Mouse (Mus musculus) hindbrain, embryonic 16.5 days (tissue): ENCODE data around the gene Il21r. TPM values are rescaled to one million over a fixed set of nuclear protein-coding genes. Genes with fewer than 3 reads are reported as not detected.

ENCODE experiments used
- ATAC-seq: fragments of 200-750 bp; cut with Nextera tagmentation; 2 replicates; pipeline ENCODE4 v1.8.0; 2017; ENCODE audit warnings: moderate TSS enrichment, moderate library complexity
- H3K27ac ChIP-seq: fragments of 300-500 bp; sonication (generic); 2 replicates; pipeline ENCODE4 v1.5.1; 2014; ENCODE audit warnings: low read depth, mild to moderate bottlenecking, control low read depth, low read length, moderate library complexity
- H3K27me3 ChIP-seq: fragments of 300-500 bp; sonication (generic); replicated peaks from 2 replicates; pipeline ENCODE4 v1.6.1; 2014; ENCODE audit warnings: low read length; ENCODE audit not compliant: control insufficient read depth, insufficient read depth
- H3K36me3 ChIP-seq: fragments of 300-500 bp; sonication (generic); 2 replicates; pipeline ENCODE4 v1.6.1; 2014; ENCODE audit warnings: mild to moderate bottlenecking, low read length, moderate library complexity, mixed read lengths; ENCODE audit not compliant: control insufficient read depth, insufficient read depth
- H3K4me1 ChIP-seq: fragments of 300-500 bp; sonication (generic); 2 replicates; pipeline ENCODE4 v1.6.1; 2014; ENCODE audit warnings: low read depth, low read length; ENCODE audit not compliant: control insufficient read depth, insufficient read depth
- H3K4me2 ChIP-seq: fragments of 300-500 bp; sonication (generic); 2 replicates; pipeline ENCODE4 v1.6.1; 2014; ENCODE audit warnings: mild to moderate bottlenecking, low read length, control low read depth, moderate library complexity
- H3K4me3 ChIP-seq: fragments of 300-500 bp; sonication (generic); 2 replicates; pipeline ENCODE4 v1.5.1; 2014; ENCODE audit warnings: mild to moderate bottlenecking, low read length, control low read depth, moderate library complexity
- H3K9ac ChIP-seq: fragments of 300-500 bp; sonication (generic); 2 replicates; pipeline ENCODE4 v1.6.1; 2014; ENCODE audit warnings: low read depth, mild to moderate bottlenecking, control low read depth, low read length, moderate library complexity
- H3K9me3 ChIP-seq: fragments of 300-500 bp; sonication (generic); 2 replicates; pipeline ENCODE4 v1.6.1; 2014; ENCODE audit warnings: mild to moderate bottlenecking, low read length, moderate library complexity; ENCODE audit not compliant: control insufficient read depth
- WGBS: fragments of 180-500 bp; shearing (Covaris S2); extraction: QIAGEN DNeasy Blood & Tissue Kit; methylation state at CpG from one replicate; pipeline ENCODE4 v1.1.7; 2014; 5-methylcytosine and 5-hydroxymethylcytosine counted together
- polyA plus RNA-seq: library from polyadenylated mRNA; unstranded; fragments of >200 nt; fragmentation: Nextera tagmentation; extraction: Ambion mirVana; gene quantifications from 2 replicates; pipeline ENCODE4 v1.2.1, GENCODE M21; 2015

Gene Il21r
- polyA plus RNA-seq, 1 experiment from 2014 or later = 0.50 TPM

DNA sequence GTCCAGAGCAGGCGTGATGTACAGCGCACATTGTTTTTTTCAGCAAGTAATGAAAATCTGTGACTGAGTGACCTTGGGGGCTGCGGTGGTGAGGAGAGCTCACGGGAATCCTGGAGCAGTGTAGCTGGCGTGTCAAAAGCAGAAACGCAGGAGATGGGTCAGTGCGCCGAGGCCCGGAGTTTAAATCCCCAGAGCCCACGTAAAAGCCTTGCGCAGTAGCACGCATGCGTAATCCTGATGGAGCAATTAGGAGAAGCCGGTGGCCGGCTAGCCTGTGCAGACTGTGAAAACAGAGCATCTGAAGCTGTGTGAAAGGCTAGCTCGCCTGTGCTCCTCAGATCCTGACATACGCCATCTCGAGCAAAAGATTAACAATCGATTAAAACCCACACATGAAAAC, 31.3 kb upstream of the Il21r start:
- H3K27ac ChIP-seq = peak overlapping the region; percentile 17; the same call in 1 of the 2 replicates
- no peaks in the 10 kb centered on the region for H3K36me3 ChIP-seq
- no peaks in the 10 kb centered on the region for H3K9me3 ChIP-seq
- peaks cover 6% of the 10 kb centered on the region for H3K4me1 ChIP-seq
- no peaks in the 10 kb centered on the region for H3K27me3 ChIP-seq
- no peak overlapping the region for H3K4me3 ChIP-seq
- WGBS = 62% methylated on average over 19 of the region's 19 CpGs
- peak overlapping the region; percentile 31; the same call in 1 of the 2 replicates for H3K9ac ChIP-seq
- ATAC-seq = peak; percentile 44; the same call in 1 of the 2 replicates
- H3K4me2 ChIP-seq = peak overlapping the region; percentile 31; the same call in 1 of the 2 replicates

DNA sequence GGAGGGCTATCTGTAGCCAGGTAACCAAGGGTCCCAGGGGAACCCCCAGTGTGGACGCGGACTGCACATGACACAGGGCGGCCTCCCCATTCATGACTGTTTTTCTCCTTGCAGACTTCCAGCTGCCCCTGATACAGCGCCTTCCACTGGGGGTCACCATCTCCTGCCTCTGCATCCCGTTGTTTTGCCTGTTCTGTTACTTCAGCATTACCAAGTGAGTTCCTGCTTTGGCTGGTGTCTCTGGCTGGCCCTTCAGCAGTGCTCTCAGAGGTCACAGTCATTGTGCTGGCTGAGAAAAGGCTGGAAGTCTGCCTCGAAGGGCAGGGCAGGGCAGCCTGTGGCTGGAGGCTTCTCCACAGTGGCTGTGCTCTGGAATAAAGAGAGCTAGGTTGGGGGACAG, 30.5 kb upstream of the Il21r start:
- Histone ChIP-seq H3K36me3 (no peaks in the 10 kb centered on the region), H3K9me3 (no peaks in the 10 kb centered on the region), H3K4me2 (no peak overlapping the region), H3K4me3 (no peak overlapping the region), H3K9ac (no peak overlapping the region), H3K27me3 (no peaks in the 10 kb centered on the region), H3K27ac (no peak overlapping the region; the same call in 1 of the 2 replicates), H3K4me1 (peaks cover 9% of the 10 kb centered on the region)
- no peak for ATAC-seq
- 63% methylated on average over 6 of the region's 6 CpGs for WGBS

DNA sequence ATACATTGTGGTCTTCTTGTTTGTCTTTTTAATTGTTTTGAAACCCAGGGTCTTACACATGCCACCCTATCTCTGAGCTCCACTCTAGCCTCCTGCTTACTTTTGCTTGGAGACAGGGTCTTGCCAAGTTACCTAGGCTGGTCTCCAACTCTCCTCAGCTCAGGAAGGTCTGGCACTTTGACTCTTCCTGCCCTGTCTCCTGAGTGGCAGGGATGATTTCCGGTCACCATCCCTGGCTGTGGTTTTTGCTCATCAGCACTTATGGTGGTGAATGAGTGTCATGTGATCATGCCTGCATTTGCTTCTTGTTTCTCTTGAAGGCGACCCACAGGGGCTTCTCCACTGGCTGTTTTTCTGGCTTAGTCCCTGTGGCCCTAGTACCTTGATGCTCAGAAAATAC, 29.4 kb upstream of the Il21r start:
- H3K4me3 ChIP-seq = no peak overlapping the region
- H3K4me2 ChIP-seq = no peak overlapping the region
- peaks cover 9% of the 10 kb centered on the region for H3K4me1 ChIP-seq
- no peak overlapping the region for H3K27ac ChIP-seq
- WGBS = 86% methylated on average over 2 of the region's 2 CpGs
- no peaks in the 10 kb centered on the region for H3K9me3 ChIP-seq
- no peaks in the 10 kb centered on the region for H3K27me3 ChIP-seq
- no peak for ATAC-seq
- H3K36me3 ChIP-seq = no peaks in the 10 kb centered on the region
- H3K9ac ChIP-seq = no peak overlapping the region

DNA sequence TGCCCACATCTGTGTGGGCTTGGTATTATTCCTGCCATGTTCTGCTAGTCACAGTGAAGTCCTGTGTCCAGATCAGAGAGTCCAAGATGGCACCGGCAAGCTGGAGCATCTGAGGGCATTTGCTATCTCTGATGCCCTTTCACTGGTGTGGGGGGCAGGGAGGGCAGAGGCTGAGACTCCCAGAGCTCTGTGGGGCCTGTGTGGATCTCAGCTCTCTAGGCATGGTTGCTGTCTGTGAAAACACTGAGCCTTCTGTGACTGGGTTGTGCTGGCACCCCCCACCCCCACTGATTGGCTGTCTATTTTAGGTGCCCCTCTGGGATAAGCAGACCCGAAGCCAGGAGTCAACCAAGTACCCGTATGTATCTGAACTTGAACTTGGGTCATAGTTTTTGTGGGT, 28.4 kb upstream of the Il21r start:
- no peak for ATAC-seq
- Histone ChIP-seq H3K4me1 (peaks cover 9% of the 10 kb centered on the region), H3K4me3 (no peak overlapping the region), H3K27me3 (no peaks in the 10 kb centered on the region), H3K4me2 (no peak overlapping the region), H3K27ac (no peak overlapping the region), H3K36me3 (no peaks in the 10 kb centered on the region), H3K9ac (no peak overlapping the region), H3K9me3 (no peaks in the 10 kb centered on the region)
- WGBS = 83% methylated on average over 3 of the region's 3 CpGs

DNA sequence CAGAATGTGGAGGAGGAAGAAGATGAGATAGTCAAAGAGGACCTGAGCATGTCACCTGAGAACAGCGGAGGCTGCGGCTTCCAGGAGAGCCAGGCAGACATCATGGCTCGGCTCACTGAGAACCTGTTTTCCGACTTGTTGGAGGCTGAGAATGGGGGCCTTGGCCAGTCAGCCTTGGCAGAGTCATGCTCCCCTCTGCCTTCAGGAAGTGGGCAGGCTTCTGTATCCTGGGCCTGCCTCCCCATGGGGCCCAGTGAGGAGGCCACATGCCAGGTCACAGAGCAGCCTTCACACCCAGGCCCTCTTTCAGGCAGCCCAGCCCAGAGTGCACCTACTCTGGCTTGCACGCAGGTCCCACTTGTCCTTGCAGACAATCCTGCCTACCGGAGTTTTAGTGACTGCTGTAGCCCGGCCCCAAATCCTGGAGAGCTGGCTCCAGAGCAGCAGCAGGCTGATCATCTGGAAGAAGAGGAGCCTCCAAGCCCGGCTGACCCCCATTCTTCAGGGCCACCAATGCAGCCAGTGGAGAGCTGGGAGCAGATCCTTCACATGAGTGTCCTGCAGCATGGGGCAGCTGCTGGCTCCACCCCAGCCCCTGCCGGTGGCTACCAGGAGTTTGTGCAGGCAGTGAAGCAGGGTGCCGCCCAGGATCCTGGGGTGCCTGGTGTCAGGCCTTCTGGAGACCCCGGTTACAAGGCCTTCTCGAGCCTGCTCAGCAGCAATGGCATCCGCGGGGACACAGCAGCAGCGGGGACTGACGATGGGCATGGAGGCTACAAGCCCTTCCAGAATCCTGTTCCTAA, 27.3 kb upstream of the Il21r start:
- Histone ChIP-seq H3K27ac (no peak overlapping the region), H3K4me3 (no peak overlapping the region), H3K4me1 (peaks cover 11% of the 10 kb centered on the region), H3K36me3 (no peaks in the 10 kb centered on the region), H3K27me3 (no peaks in the 10 kb centered on the region), H3K4me2 (no peak overlapping the region), H3K9ac (no peak overlapping the region), H3K9me3 (no peaks in the 10 kb centered on the region)
- no peak for ATAC-seq
- 88% methylated on average over 16 of the region's 16 CpGs for WGBS

DNA sequence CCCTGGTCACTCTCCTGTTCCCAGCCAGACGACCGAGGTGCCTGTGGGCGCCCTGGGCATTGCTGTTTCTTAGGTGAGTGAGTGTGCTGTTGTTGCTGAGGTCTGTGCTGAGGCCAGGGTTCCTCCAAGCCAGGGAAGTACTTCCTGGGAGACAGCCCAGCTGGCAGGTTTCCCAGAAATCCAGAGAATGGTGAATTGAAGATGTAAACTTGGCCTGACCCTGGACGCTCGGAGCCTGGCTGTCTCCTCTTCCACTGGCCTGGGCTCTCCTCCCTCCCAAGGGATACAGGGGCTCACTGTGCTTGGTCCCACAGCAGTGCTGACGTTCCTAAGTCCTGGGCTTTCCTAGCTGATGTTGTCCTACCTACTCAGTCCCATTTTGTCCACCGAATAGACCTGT, 26.2 kb upstream of the Il21r start:
- Histone ChIP-seq H3K4me1 (peaks cover 12% of the 10 kb centered on the region), H3K4me3 (no peak overlapping the region), H3K27ac (no peak overlapping the region), H3K36me3 (no peaks in the 10 kb centered on the region), H3K9ac (no peak overlapping the region), H3K9me3 (no peaks in the 10 kb centered on the region), H3K27me3 (no peaks in the 10 kb centered on the region), H3K4me2 (no peak overlapping the region)
- WGBS = 61% methylated on average over 7 of the region's 7 CpGs
- no peak for ATAC-seq

DNA sequence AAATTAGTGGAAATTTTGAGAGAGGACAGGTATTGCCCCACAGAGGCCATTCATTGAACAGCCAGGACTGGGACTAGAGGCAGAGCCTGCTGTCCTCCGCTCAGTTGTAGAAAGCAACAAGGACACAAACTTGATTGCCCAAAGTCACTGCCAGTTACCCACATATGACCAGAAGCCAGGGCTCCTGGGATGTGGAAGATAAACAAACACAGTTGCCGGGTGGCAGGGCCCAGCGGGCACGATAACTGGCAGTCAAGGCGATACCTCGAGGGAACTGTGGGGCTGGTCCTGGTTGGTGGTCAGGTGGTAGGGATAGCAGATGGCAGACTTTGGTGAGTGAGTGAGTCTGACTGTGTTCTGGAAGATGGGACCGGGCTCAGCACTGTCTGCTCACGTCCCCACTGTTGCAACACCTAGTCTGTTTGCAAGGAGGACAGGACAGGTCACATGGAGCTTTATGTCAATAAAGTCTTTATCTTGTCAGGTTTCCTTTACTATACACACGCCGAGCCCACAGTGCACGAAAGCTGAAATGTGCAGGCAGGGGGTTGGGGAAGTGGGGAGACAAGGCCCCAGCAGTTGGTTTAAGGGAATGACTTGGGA, 25.6 kb upstream of the Il21r start:
- H3K9ac ChIP-seq = no peak overlapping the region
- no peaks in the 10 kb centered on the region for H3K27me3 ChIP-seq
- H3K36me3 ChIP-seq = no peaks in the 10 kb centered on the region
- H3K4me1 ChIP-seq = peaks cover 7% of the 10 kb centered on the region; the same call in 1 of the 2 replicates
- H3K27ac ChIP-seq = no peak overlapping the region
- H3K4me3 ChIP-seq = no peak overlapping the region
- no peak overlapping the region for H3K4me2 ChIP-seq
- WGBS = 78% methylated on average over 11 of the region's 11 CpGs
- no peaks in the 10 kb centered on the region for H3K9me3 ChIP-seq
- ATAC-seq = no peak

DNA sequence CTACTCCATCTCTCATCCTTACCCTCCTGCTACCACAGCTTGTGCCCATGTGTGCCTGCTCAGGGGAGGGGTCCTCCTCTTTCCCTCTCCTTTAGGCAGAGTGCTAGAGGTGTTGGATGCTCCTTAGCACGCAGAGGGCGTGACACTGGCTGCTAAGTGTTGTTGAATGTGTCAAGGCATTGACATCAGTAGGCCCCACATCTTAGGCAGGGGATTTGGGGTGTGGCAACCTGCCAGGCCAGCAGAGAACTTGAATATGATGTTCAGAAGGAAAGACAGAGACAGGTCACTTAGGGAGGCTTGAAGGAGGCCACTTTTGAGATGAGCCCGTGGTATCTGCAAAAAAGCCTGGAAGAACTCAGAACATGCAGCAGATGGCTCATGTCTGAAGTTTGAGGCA, 25.1 kb upstream of the Il21r start:
- WGBS = 71% methylated on average over 3 of the region's 3 CpGs
- no peaks in the 10 kb centered on the region for H3K36me3 ChIP-seq
- no peaks in the 10 kb centered on the region for H3K9me3 ChIP-seq
- H3K4me1 ChIP-seq = peaks cover 7% of the 10 kb centered on the region; the same call in 1 of the 2 replicates
- no peak overlapping the region for H3K27ac ChIP-seq
- H3K4me2 ChIP-seq = no peak overlapping the region
- no peaks in the 10 kb centered on the region for H3K27me3 ChIP-seq
- no peak for ATAC-seq
- H3K9ac ChIP-seq = no peak overlapping the region
- H3K4me3 ChIP-seq = no peak overlapping the region

DNA sequence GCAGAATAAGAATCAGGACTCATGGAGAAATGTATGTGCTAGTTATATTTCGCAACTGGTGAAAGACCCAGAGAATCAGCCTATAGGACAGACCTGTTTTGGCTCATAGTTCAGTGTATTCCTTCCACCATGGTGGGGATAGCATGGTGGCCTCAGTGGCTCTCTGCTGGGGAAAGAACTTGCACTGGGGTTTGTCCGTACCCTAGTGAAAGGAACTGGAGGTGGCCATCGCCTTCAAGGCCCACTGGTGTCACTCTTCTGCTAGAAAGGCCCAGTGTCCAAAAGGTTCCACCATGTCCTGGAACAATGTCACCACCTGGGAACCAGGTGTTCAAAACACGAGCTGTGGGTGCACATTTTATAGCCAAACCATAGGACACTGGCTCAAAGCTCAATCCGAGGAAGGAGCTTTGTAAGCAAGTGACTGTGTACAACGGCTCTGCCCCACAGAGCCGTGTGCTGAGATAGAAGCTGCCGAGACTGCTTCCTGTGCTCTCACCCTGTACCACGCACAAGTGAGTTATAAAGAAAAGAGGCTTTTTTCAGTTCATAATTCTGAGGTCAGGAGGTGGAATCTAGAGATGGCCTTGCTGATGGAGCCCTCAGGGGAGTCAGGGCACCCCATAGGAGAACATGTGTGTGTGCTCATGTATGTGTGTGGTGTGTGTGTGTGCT, 23.5 kb upstream of the Il21r start:
- Histone ChIP-seq H3K4me1 (peaks cover 7% of the 10 kb centered on the region; the same call in 1 of the 2 replicates), H3K36me3 (no peaks in the 10 kb centered on the region), H3K9me3 (no peaks in the 10 kb centered on the region), H3K4me3 (no peak overlapping the region), H3K27ac (no peak overlapping the region), H3K9ac (no peak overlapping the region), H3K27me3 (no peaks in the 10 kb centered on the region), H3K4me2 (no peak overlapping the region)
- no peak for ATAC-seq
- 86% methylated on average over 9 of the region's 9 CpGs for WGBS
